Mouse (Mus musculus) cortical plate, adult 2 months (tissue): ENCODE data around the gene Nelfcd.

ENCODE experiments used
- CTCF ChIP-seq: fragments of 200-500 bp; IDR thresholded peaks from 2 replicates; pipeline ENCODE4 v1.5.1; 2011; ENCODE audit warnings: mild to moderate bottlenecking, control low read depth, low read length; ENCODE audit not compliant: insufficient read depth; ENCODE audit errors: extremely low read depth
- POLR2A ChIP-seq: fragments of 200-500 bp; IDR thresholded peaks from 2 replicates; pipeline ENCODE4 v1.6.1; 2011; ENCODE audit warnings: mild to moderate bottlenecking, low read length, control low read depth; ENCODE audit not compliant: insufficient read depth; ENCODE audit errors: extremely low read depth

GRCm38 (mm10) chr2:174391936-174392335 lies 23.7 kb upstream of the Nelfcd start:
- TF ChIP-seq CTCF: no peak
- no peak for TF ChIP-seq POLR2A
